Mouse (Mus musculus) ES-Bruce4 (cell line): ENCODE measurements around the gene Cog6. TPM values are rescaled to one million over a fixed set of nuclear protein-coding genes. Genes with fewer than 3 reads are reported as not detected.

Source experiments
- H3K27ac ChIP-seq: 2 replicates; pipeline ENCODE4 v1.5.1; 2012; ENCODE audit warnings: low read length, inconsistent platforms; ENCODE audit not compliant: insufficient read depth
- H3K27me3 ChIP-seq: 2 replicates; pipeline ENCODE4 v1.6.1; 2012; ENCODE audit warnings: mild to moderate bottlenecking, low read length, inconsistent platforms; ENCODE audit not compliant: control insufficient read depth, poor library complexity, insufficient read depth, severe bottlenecking
- H3K36me3 ChIP-seq: 2 replicates; pipeline ENCODE4 v1.6.1; 2012; ENCODE audit warnings: inconsistent platforms, mild to moderate bottlenecking, low read length, moderate library complexity; ENCODE audit not compliant: control insufficient read depth, poor library complexity, insufficient read depth, severe bottlenecking
- H3K4me1 ChIP-seq: one replicate; pipeline ENCODE4 v1.8.1; 2011; ENCODE audit warnings: low read length; ENCODE audit not compliant: control insufficient read depth, insufficient read depth
- H3K4me3 ChIP-seq: 2 replicates; pipeline ENCODE4 v1.5.1; 2011; ENCODE audit warnings: low read depth, mild to moderate bottlenecking, low read length
- H3K9ac ChIP-seq: 2 replicates; pipeline ENCODE4 v1.6.1; 2012; ENCODE audit warnings: low read depth, mild to moderate bottlenecking, inconsistent platforms; ENCODE audit not compliant: poor library complexity, severe bottlenecking
- H3K9me3 ChIP-seq: replicated peaks from 2 replicates; pipeline ENCODE4 v1.6.1; 2012; ENCODE audit warnings: mild to moderate bottlenecking, low read length, inconsistent platforms; ENCODE audit not compliant: control insufficient read depth, poor library complexity, insufficient read depth, severe bottlenecking
- CTCF ChIP-seq: IDR thresholded peaks from one replicate; pipeline ENCODE4 v1.8.1; 2011; ENCODE audit warnings: low read depth, low read length
- EP300 ChIP-seq: IDR thresholded peaks from 2 replicates; pipeline ENCODE4 v1.6.1; 2011; ENCODE audit warnings: low read depth, low read length; ENCODE audit not compliant: insufficient read depth
- POLR2A ChIP-seq: IDR thresholded peaks from one replicate; pipeline ENCODE4 v1.8.1; 2011; ENCODE audit warnings: low read length; ENCODE audit not compliant: insufficient read depth
- polyA plus RNA-seq: library from polyadenylated mRNA; stranded (reverse); fragments of >200 nt; gene quantifications from 2 replicates; pipeline ENCODE4 v1.2.4, GENCODE M21; 2011; ENCODE audit warnings: low read depth; ENCODE audit not compliant: missing spikeins, insufficient read depth, insufficient read length

The Cog6 gene
- polyA plus RNA-seq, 1 experiment = 34.3 TPM

GRCm38 (mm10) chr3:52963441-52963840, 53.6 kb downstream of the Cog6 start:
- Histone ChIP-seq H3K27ac (no peak overlapping the region), H3K4me1 (no peaks in the 10 kb centered on the region), H3K9me3 (no peaks in the 10 kb centered on the region), H3K4me3 (no peak overlapping the region), H3K36me3 (no peaks in the 10 kb centered on the region), H3K9ac (no peak overlapping the region), H3K27me3 (no peaks in the 10 kb centered on the region)
- TF ChIP-seq CTCF = no peak
- no peak for TF ChIP-seq POLR2A
- no peak for TF ChIP-seq EP300

- H3K27ac ChIP-seq = no peak overlapping the region
- no peaks in the 10 kb centered on the region for H3K27me3 ChIP-seq
- TF ChIP-seq EP300 (no peak), POLR2A (no peak), CTCF (no peak)
- no peak overlapping the region for H3K4me3 ChIP-seq
- no peaks in the 10 kb centered on the region for H3K36me3 ChIP-seq
- H3K4me1 ChIP-seq = no peaks in the 10 kb centered on the region
- H3K9me3 ChIP-seq = no peaks in the 10 kb centered on the region
- no peak overlapping the region for H3K9ac ChIP-seq
Measured at GRCm38 (mm10) chr3:52962391-52962790, 54.6 kb downstream of the Cog6 start.

GRCm38 (mm10) chr3:52961661-52962060, 55.4 kb downstream of the Cog6 start:
- Histone ChIP-seq H3K4me3 (no peak overlapping the region), H3K4me1 (no peaks in the 10 kb centered on the region), H3K27ac (no peak overlapping the region), H3K36me3 (no peaks in the 10 kb centered on the region), H3K9ac (no peak overlapping the region), H3K9me3 (no peaks in the 10 kb centered on the region), H3K27me3 (no peaks in the 10 kb centered on the region)
- TF ChIP-seq CTCF (no peak), EP300 (no peak), POLR2A (no peak)

GRCm38 (mm10) chr3:52960951-52961350, 56.1 kb downstream of the Cog6 start:
- no peaks in the 10 kb centered on the region for H3K36me3 ChIP-seq
- no peak overlapping the region for H3K9ac ChIP-seq
- H3K27ac ChIP-seq = no peak overlapping the region
- H3K4me3 ChIP-seq = no peak overlapping the region
- H3K27me3 ChIP-seq = no peaks in the 10 kb centered on the region
- no peak for TF ChIP-seq POLR2A
- no peak for TF ChIP-seq CTCF
- TF ChIP-seq EP300 = no peak
- no peaks in the 10 kb centered on the region for H3K4me1 ChIP-seq
- no peaks in the 10 kb centered on the region for H3K9me3 ChIP-seq

- H3K4me1 ChIP-seq = no peaks in the 10 kb centered on the region
- H3K9me3 ChIP-seq = no peaks in the 10 kb centered on the region
Measured at GRCm38 (mm10) chr3:52958444-52959120, 58.5 kb downstream of the Cog6 start.

GRCm38 (mm10) chr3:52957861-52958260, 59.2 kb downstream of the Cog6 start:
- no peak overlapping the region for H3K9ac ChIP-seq
- H3K4me1 ChIP-seq = no peaks in the 10 kb centered on the region
- H3K4me3 ChIP-seq = no peak overlapping the region
- no peaks in the 10 kb centered on the region for H3K9me3 ChIP-seq
- H3K36me3 ChIP-seq = no peaks in the 10 kb centered on the region
- H3K27ac ChIP-seq = no peak overlapping the region
- TF ChIP-seq CTCF (no peak), POLR2A (no peak), EP300 (no peak)
- no peaks in the 10 kb centered on the region for H3K27me3 ChIP-seq

More at GRCm38 (mm10) chr3:52958444-52959120, 58.5 kb downstream of the Cog6 start:
- Histone ChIP-seq H3K9ac (no peak overlapping the region), H3K27ac (no peak overlapping the region), H3K36me3 (no peaks in the 10 kb centered on the region), H3K4me3 (no peak overlapping the region), H3K27me3 (no peaks in the 10 kb centered on the region)
- TF ChIP-seq CTCF (no peak), EP300 (no peak), POLR2A (no peak)
